Mouse (Mus musculus): ENCODE data around the gene Cavin3. TPM values are rescaled to one million over a fixed set of nuclear protein-coding genes. Genes with fewer than 3 reads are reported as not detected.

The Cavin3 gene
- polyA plus RNA-seq, 1 experiment from 2014 or later = 67.0 TPM

DNA sequence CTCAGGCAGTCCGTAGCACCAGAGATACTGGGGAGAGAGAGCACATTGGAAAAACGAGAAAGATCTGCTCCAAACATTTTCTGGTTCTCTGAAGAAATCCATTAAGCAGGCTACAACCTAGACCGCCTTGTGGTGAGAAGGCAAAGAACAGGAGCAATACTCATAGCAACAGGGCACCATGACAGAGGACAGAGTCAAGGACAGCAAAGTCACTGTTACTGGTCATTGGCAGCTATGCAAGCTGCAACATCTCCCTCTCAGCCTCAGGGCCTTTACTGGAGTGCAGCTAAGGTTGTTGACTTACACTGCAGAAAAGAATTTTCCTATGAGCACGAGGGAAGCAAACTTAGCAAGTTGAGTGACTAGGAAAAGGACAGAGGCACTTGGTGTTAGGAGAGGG lies 25.2 kb upstream of the Cavin3 start:
- Histone ChIP-seq H3K27ac (no peak overlapping the region), H3K27me3 (ENCODE audit: insufficient read depth, poor library complexity, severe bottlenecking) (0 out of 2 replicates have a peak, but pooled peaks cover 2% of the 10 kb centered on the region), H3K9me3 (no peaks in the 10 kb centered on the region), H3K36me3 (no peaks in the 10 kb centered on the region), H3K4me3 (no peak overlapping the region), H3K4me1 (no peaks in the 10 kb centered on the region)
- no peak for DNase-seq (ENCODE audit: low spot score)
- WGBS = 64% methylated on average over 4 of the region's 4 CpGs

DNA sequence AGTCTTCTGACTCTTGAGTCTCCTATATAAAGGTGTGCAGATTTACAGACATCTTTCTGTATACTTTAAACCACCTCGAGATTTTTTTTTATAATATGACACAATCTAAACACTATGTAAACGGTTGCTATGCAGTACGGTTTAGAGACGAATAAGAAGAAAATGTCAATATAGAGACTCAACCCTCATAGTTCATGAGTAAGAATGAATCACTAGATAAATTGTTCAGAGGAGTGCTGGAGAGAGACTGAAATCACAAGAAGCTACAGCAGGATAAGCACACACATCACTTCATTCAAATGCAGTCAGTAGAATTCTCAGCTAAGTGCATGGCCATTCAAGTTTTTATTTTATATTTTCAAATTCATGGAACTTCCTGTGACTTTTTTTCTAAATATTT lies 19.9 kb upstream of the Cavin3 start:
- no peaks in the 10 kb centered on the region for H3K4me1 ChIP-seq
- no peak overlapping the region for H3K4me3 ChIP-seq
- H3K9me3 ChIP-seq = no peaks in the 10 kb centered on the region
- H3K27ac ChIP-seq = no peak overlapping the region
- WGBS = 76% methylated on average over 4 of the region's 4 CpGs
- H3K36me3 ChIP-seq = no peaks in the 10 kb centered on the region
- no peaks in the 10 kb centered on the region for H3K27me3 ChIP-seq (ENCODE audit: insufficient read depth, poor library complexity, severe bottlenecking)
- DNase-seq (ENCODE audit: low spot score) = no peak

DNA sequence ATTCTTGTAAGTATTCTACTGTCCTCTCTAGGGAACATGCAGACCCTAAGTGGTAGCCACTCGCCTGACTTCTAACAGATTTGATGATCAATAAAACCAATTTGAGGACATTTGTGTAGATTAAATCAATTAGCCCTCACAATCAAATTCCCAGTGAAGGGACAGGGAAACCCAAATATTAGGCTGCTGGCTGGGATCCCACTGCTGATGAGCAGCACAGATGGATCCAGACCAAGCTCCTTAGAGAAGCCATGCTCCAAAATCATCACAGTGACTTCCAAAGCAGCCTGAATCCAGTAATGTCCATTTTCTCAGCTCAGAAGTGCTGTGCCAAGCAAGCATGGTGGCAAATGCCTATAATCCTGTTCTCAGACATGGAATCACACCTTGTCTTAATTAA lies 17.6 kb upstream of the Cavin3 start:
- DNase-seq (ENCODE audit: low spot score) = no peak
- Histone ChIP-seq H3K27ac (no peak overlapping the region), H3K36me3 (no peaks in the 10 kb centered on the region), H3K4me1 (no peaks in the 10 kb centered on the region), H3K27me3 (ENCODE audit: insufficient read depth, poor library complexity, severe bottlenecking) (no peaks in the 10 kb centered on the region), H3K4me3 (no peak overlapping the region), H3K9me3 (no peaks in the 10 kb centered on the region)
- 77% methylated on average over 1 of the region's 1 CpGs for whole genome bisulfite sequencing

DNA sequence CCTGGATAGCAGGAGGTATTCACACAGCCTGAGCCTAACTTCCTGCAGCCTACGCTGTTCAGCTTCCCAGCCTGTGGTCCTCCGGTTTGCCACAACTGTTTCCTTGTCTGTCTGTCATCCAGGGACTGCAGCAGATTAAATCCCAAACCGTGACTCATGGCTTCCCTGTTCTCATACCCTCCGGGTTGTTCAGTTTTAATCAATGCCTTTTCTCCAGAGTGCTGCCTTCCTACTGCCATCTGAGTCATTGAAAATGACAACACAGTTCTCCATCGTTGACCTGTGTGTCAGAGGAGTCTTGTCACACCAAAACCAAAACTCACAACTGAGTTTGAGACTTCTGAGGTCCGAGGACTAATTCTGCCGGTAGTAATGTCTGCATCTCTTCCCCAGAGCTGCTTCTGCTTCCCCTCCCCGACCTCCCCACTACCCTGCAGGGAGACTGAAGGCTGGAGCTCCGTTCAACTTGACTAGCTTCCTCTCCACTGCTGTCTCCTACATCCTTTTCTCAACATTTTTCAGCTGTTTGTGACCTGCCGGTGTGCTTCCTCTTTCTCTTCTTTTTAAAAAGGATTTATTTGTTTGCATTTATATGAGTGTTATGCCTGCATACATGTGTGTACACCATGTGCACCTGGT lies 16.9 kb upstream of the Cavin3 start:
- no peak overlapping the region for H3K4me3 ChIP-seq
- H3K27ac ChIP-seq = no peak overlapping the region
- H3K9me3 ChIP-seq = no peaks in the 10 kb centered on the region
- no peaks in the 10 kb centered on the region for H3K36me3 ChIP-seq
- H3K4me1 ChIP-seq = no peaks in the 10 kb centered on the region
- no peak for DNase-seq (ENCODE audit: low spot score)
- 53% methylated on average over 10 of the region's 10 CpGs for WGBS
- no peaks in the 10 kb centered on the region for H3K27me3 ChIP-seq (ENCODE audit: insufficient read depth, poor library complexity, severe bottlenecking)

DNA sequence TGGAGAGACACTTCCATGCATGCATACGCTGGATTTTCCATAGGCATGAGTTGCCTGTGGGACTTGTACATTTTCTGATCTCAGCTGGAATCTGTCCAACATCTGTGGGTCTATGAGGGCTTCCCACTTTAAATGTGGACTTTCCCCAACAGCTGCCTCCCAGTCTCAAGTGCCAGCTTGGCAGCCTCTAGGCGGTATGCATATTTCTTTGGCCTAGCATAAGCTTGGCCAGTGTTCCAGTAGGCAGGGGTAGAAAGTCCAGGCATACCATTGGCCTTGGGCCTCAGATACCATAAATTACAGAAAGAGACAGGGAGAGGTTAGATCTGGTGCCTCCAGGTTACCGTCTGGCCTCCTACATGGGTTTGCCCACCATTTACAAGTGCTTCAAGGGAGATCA lies 15.8 kb upstream of the Cavin3 start:
- H3K9me3 ChIP-seq = no peaks in the 10 kb centered on the region
- no peaks in the 10 kb centered on the region for H3K4me1 ChIP-seq
- no peak for DNase-seq (ENCODE audit: low spot score)
- no peak overlapping the region for H3K4me3 ChIP-seq
- H3K36me3 ChIP-seq = no peaks in the 10 kb centered on the region
- no peak overlapping the region for H3K27ac ChIP-seq
- H3K27me3 ChIP-seq (ENCODE audit: insufficient read depth, poor library complexity, severe bottlenecking) = no peaks in the 10 kb centered on the region
- WGBS = 89% methylated on average over 3 of the region's 3 CpGs

DNA sequence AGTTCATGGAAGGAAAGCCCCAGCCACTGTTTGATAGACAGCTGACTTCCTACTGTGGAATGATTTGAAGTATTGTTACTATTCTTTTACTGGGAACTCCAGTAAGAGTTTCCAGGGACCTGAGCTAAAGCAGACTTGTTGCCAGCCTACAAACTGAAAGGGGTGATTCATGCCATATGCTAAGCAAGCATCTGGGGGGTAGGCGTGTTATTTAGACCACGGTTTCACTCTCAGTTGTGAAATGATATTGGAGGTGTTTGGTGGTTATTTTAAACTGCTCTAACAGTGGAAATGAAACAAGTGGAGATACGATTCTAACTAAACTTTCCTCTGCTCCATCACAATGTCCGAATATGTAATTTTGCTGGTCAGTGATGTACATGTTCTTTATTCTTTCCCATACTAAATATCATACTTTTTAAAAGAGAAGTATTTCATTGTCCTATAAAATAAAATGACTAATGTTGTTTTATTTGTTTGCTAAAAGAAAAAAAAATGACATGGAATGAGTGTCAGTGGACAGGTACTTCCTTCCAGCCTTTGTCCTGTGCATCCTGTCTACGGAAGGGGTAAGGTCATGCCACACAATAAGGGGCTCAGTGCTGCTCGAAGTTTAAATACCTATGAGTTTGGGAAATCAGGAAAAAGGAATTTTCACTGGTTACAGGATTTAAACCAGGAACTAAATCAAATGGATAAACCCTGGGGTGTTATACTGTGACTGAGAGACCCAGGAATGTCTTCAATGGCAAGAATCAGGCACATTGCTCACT lies 5.2 kb upstream of the Cavin3 start:
- H3K27ac ChIP-seq = no peak overlapping the region
- H3K4me1 ChIP-seq = peaks cover 4% of the 10 kb centered on the region; the same call in 1 of the 2 replicates
- H3K27me3 ChIP-seq (ENCODE audit: insufficient read depth, poor library complexity, severe bottlenecking) = no peaks in the 10 kb centered on the region
- no peak overlapping the region for H3K4me3 ChIP-seq
- no peaks in the 10 kb centered on the region for H3K9me3 ChIP-seq
- WGBS = 71% methylated on average over 6 of the region's 6 CpGs
- no peaks in the 10 kb centered on the region for H3K36me3 ChIP-seq
- DNase-seq (ENCODE audit: low spot score) = no peak

DNA sequence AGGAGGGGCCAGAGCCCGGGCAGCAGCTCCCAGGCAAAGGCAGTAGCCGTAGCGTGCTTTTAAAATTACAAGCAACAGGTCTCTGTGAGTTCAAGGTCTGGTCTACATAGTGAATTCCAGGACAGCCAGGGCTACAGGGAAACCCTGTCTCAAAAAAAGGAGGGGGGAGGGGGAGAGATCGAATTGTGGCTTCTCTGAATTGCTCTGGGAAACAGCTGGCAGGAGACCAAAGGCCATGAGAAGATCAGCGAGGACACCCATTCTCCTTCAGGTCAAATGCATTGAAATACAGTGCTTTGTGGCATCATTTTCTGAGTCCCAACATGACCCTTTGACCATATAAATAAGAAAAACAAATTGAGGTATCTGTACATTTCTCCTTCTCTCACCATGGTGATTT lies 2.9 kb upstream of the Cavin3 start:
- no peaks in the 10 kb centered on the region for H3K36me3 ChIP-seq

DNA sequence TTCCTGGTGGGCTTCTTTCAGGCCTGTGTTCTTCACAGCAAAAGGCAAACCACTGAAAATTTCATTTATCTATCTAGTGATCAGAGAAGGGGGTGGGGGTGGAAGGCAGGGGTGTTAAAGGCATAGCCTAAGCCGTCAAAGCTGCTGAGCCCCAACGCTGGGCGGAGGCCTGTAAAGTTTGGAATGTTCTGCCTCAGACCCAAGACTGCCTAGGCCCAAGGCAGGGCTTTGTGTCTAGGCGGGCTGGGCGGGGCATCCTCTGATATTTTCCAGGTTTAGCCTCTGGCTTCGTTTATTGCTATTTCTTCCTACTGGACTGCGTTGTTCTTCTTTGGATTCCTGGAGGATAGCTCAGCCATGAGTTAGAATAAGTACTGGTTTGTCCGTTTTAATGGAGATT lies 326 bp upstream of the Cavin3 start:
- DNase-seq (ENCODE audit: low spot score) = no peak
- Histone ChIP-seq H3K4me1 (peaks cover 31% of the 10 kb centered on the region), H3K27ac (peak overlapping the region; percentile 91), H3K27me3 (ENCODE audit: insufficient read depth, poor library complexity, severe bottlenecking) (no peaks in the 10 kb centered on the region; the same call in 1 of the 2 replicates), H3K36me3 (no peaks in the 10 kb centered on the region), H3K4me3 (peak overlapping the region; percentile 65), H3K9me3 (no peaks in the 10 kb centered on the region)
- WGBS = 42% methylated on average over 8 of the region's 8 CpGs

More for the DNA sequence above, 2.9 kb upstream of the Cavin3 start:
- Histone ChIP-seq H3K4me3 (no peak overlapping the region), H3K27ac (no peak overlapping the region), H3K9me3 (no peaks in the 10 kb centered on the region), H3K27me3 (ENCODE audit: insufficient read depth, poor library complexity, severe bottlenecking) (no peaks in the 10 kb centered on the region), H3K4me1 (peaks cover 26% of the 10 kb centered on the region)
- 64% methylated on average over 5 of the region's 5 CpGs for WGBS
- no peak for DNase-seq (ENCODE audit: low spot score)

DNA sequence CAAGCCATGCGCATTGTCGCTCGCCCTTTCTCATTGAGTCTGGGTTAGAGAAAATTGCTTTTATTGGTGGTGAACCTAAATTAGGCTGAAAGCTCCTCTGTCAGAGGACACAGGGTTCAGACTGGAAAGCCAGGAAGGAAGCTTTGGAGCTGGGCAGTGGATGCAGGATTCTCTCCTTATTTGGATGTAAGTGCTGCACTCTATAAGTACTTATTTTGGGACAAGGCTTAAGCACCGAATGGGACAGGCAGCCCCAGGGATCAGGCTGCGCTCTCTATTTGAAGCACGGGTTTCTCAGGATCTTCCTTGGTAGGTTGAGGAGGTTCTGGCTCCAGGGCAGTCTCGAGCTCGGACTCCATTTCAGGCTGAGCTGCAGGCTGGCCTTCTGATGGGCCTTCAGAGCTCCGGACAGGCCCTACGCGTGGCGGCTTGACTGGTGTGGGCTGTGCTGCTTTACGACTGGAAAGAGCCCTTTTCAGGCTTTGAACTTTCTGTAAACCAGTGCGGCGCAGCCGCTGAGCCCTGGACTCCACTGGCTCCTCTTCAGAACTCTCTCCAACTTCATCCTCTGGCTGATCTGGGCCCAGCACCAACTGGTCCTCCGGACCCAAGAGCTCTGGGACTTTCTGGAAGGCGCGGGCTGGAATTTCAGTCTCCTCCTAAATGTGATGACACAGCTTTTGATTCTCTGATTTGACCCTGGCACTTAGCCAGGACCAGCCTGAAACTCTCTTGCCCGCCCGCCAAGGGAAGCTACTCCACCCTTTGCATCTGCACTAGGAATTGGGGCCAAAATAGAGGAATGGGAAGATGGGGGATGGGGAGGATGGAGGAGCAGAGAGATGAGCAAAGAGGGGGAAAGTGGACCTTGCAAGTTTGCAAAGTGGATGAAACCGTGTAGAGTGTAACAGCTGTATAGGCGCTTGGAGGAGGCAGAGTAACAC lies 1.3 kb downstream of the Cavin3 start:
- 50% methylated on average over 23 of the region's 23 CpGs for WGBS
- no peak for DNase-seq (ENCODE audit: low spot score)

DNA sequence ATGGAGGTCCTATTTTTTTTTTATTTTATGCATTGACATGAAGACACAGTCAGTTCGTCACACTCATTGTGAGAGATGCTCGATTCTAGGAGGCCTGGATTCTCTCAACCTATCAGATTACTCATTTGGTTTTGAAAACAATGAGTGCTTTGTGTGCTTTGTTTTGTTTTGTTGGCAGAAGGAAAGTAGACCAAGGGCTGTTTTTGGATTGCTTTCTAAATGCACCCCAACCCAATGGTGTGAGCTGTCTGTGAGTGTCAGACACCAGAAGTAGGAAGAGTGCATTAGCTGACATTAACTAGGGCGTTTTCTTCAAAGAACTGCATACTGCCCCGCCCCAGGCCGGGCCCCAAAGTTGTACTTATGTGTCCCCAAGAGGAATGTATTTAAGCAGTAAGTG lies 2.0 kb downstream of the Cavin3 start:
- Histone ChIP-seq H3K36me3 (no peaks in the 10 kb centered on the region), H3K4me1 (peaks cover 37% of the 10 kb centered on the region), H3K9me3 (no peaks in the 10 kb centered on the region), H3K4me3 (no peak overlapping the region), H3K27me3 (ENCODE audit: insufficient read depth, poor library complexity, severe bottlenecking) (no peaks in the 10 kb centered on the region; the same call in 1 of the 2 replicates), H3K27ac (peak overlapping the region; percentile 91)
- 60% methylated on average over 5 of the region's 5 CpGs for WGBS
- no peak for DNase-seq (ENCODE audit: low spot score)

More for the DNA sequence above, 1.3 kb downstream of the Cavin3 start:
- no peaks in the 10 kb centered on the region for H3K36me3 ChIP-seq
- H3K27me3 ChIP-seq (ENCODE audit: insufficient read depth, poor library complexity, severe bottlenecking) = no peaks in the 10 kb centered on the region; the same call in 1 of the 2 replicates
- peaks cover 31% of the 10 kb centered on the region for H3K4me1 ChIP-seq
- H3K27ac ChIP-seq = peak overlapping the region; percentile 91
- no peaks in the 10 kb centered on the region for H3K9me3 ChIP-seq
- H3K4me3 ChIP-seq = peak overlapping the region; percentile 65

DNA sequence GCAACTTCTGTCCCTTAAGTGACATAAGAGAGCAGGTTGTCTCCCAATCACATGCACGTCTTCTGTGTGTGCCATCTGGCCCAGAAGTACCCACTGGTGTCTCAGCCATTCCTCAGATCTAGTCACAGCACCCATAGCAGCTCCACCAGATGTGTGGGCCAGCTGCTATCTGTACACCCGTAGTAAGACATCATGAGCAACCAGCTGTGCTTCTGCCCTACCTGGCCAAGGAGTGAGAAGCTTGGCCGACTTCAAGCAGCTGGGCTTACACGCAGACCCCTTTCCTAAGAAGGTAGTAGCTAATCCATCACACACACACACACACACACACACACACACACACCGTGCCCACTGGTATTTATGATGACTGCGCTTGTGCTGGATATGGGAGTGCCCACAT lies 2.9 kb downstream of the Cavin3 start:
- 84% methylated on average over 6 of the region's 6 CpGs for WGBS
- peaks cover 37% of the 10 kb centered on the region for H3K4me1 ChIP-seq
- H3K27me3 ChIP-seq (ENCODE audit: insufficient read depth, poor library complexity, severe bottlenecking) = no peaks in the 10 kb centered on the region; the same call in 1 of the 2 replicates
- no peak overlapping the region for H3K4me3 ChIP-seq
- no peaks in the 10 kb centered on the region for H3K9me3 ChIP-seq
- no peaks in the 10 kb centered on the region for H3K36me3 ChIP-seq
- no peak overlapping the region for H3K27ac ChIP-seq
- no peak for DNase-seq (ENCODE audit: low spot score)

DNA sequence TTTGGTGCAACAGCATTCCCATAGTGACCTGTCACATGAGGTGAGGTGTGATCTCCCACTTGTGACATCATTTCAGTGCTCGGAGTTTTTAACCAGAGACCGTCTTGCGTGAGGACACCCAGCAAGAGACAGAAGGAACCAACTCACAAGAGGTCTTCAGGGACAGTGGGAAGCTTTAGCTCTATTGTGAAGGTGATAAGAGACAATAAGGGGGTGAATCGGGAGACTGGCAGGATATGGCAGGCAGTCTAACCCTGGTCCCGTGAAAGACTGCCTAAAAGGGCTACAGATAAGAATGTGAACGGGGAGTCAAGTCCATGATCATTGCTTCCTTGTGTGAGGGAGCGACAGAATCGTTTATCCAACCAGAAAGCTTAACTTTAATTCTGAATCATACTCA lies 3.8 kb downstream of the Cavin3 start:
- Histone ChIP-seq H3K9me3 (no peaks in the 10 kb centered on the region), H3K4me3 (no peak overlapping the region), H3K36me3 (no peaks in the 10 kb centered on the region), H3K4me1 (peaks cover 37% of the 10 kb centered on the region), H3K27ac (no peak overlapping the region), H3K27me3 (ENCODE audit: insufficient read depth, poor library complexity, severe bottlenecking) (no peaks in the 10 kb centered on the region; the same call in 1 of the 2 replicates)
- WGBS = 65% methylated on average over 8 of the region's 8 CpGs
- DNase-seq (ENCODE audit: low spot score) = no peak

All from heart, embryonic 10.5 days (tissue).